Mouse (Mus musculus): ENCODE results near the gene Vmn2r6. TPM values are rescaled to one million over a fixed set of nuclear protein-coding genes. Genes with fewer than 3 reads are reported as not detected.
"Not testable (repeated sequence)": the region's sequence is repeated elsewhere in the genome, so short reads cannot be mapped to it uniquely, and the experiment has no call there.

Gene Vmn2r6
- not detected in 2 replicates for polyA plus RNA-seq (2015; fragmentation: Nextera tagmentation; extraction: Ambion mirVana)

DNA sequence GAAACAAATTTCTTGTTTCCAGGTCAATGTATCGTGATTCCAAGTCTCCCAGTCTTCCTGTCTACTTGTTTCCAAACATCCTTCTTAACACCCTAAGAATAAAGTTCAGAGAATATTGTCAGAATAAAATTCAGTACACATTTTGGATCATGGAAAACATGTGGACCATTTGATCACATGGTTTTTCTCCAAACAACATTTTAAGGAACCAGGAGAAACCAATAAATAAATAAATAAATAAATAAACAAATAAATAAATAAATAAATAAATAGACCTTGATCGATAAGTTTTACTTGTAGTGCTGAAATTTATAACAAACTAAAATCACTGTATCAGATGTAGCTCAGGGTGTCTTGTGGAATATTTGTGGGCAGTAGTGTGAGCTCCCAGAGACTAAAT is at the start of gene Vmn2r6:
TSS of gene Vmn2r6 (minus strand) at position 101 of the 400 bp plus-strand sequence.
- ATAC-seq (ENCODE audit: low FRiP score, low read depth); H3K9ac ChIP-seq; H3K4me1 ChIP-seq; H3K4me3 ChIP-seq; H3K27me3 ChIP-seq; H3K9me3 ChIP-seq; H3K4me2 ChIP-seq (replicated peaks); H3K27ac ChIP-seq; H3K36me3 ChIP-seq: not testable (repeated sequence)
- WGBS: 89% methylated on average over 2 of the region's 2 CpGs

DNA sequence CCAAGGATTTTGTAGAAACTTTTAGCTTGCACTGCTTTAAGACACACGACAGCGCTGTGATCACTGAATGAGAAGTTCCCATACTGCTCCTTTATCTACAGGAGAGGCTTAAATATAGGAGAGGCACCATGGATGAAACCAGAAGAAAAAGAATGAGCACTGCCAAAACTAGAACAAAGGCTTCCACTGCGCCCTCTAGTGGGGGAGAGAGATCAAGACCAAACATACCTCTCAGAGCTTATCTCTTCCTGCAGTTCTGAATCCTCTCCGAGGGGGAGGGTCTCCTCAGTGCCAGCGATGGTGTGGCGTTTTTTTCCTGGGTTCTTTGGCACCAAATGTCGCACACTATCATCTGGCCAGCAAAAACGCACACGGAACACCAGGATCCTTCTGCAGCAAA is 22.0 kb upstream of the Vmn2r6 start:
- no peaks in the 10 kb centered on the region for H3K27me3 ChIP-seq
- H3K4me3 ChIP-seq: no peak overlapping the region
- H3K9ac ChIP-seq: no peak overlapping the region
- no peaks in the 10 kb centered on the region for H3K36me3 ChIP-seq
- H3K9me3 ChIP-seq: 0 out of 2 replicates have a peak, but pooled peaks cover 4% of the 10 kb centered on the region
- H3K4me1 ChIP-seq: no peaks in the 10 kb centered on the region
- WGBS: 69% methylated on average over 9 of the region's 9 CpGs
- no peak overlapping the region for H3K4me2 ChIP-seq (replicated peaks)
- ATAC-seq (ENCODE audit: low FRiP score, low read depth): no peak
- H3K27ac ChIP-seq: no peak overlapping the region

DNA sequence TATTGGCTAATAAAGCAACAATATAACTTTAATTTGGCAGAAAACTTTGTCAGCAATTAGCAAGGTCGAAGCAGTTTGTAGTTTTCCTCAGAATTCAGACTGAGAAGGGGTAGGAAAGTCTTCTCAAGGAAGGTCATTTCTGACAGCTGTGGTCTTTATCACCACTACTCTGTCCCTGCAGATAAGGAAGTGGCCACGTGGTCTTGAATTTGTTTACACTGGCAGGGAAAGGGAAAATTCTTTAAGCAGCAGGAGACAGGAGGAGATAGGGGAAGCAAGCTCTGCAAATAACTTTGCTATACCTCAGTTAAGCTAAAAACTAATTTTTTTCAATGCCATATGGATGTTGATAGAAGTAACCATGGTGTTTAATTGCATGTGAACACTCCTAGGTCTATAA is 3.2 kb upstream of the Vmn2r6 start:
- not testable (repeated sequence) for H3K9ac ChIP-seq; H3K27ac ChIP-seq; H3K27me3 ChIP-seq; H3K36me3 ChIP-seq; H3K4me3 ChIP-seq; ATAC-seq (ENCODE audit: low FRiP score, low read depth); H3K4me2 ChIP-seq (replicated peaks); H3K9me3 ChIP-seq; H3K4me1 ChIP-seq
- WGBS: 48% methylated on average over 2 of the region's 2 CpGs

DNA sequence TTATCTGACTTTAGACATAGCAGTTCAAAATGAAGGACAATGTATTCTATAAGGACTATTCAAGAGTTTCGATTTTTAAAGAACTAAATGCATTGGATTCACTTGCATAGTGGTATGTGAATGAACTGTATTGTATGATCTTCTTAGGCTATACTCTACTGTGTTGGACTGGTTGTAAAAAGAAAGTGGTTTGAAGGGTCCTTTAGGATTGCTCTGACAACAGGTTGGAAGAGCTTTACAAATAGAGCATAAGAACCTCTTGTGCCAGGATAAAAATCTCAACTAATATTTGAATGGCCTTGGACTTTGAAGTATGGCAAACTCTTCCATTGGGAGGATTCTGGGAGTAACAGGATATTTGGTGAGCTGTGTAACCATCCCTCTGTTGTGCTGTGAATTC is 42.0 kb downstream of the Vmn2r6 start:
- 75% methylated on average over 1 of the region's 1 CpGs for WGBS
- not testable (repeated sequence) for ATAC-seq (ENCODE audit: low FRiP score, low read depth); H3K27ac ChIP-seq; H3K27me3 ChIP-seq; H3K4me1 ChIP-seq; H3K4me3 ChIP-seq; H3K36me3 ChIP-seq; H3K9ac ChIP-seq; H3K9me3 ChIP-seq; H3K4me2 ChIP-seq (replicated peaks)

DNA sequence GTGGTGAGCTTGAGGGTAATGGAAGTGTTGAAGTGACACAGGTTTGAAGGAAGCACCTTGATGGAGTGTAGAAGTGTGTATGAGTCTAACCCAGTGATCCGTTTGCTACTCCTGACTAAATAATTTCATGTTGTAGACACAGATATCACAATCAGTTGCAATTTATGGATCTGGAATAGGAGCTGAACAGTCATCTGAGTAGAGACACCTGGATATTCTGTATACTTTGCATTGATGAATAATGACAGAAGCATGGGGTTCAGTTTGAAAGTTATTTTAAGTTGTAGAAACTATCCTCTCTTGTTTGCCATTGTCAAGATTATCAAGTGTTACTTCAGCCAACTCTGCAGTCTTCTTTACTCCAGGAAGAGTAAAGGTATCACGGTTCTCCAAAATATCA is 55.9 kb downstream of the Vmn2r6 start, which contains the start of gene Vmn2r5:
TSS of gene Vmn2r5 (minus strand) at position 101 of the 400 bp plus-strand sequence.
- 100% methylated on average over 1 of the region's 2 CpGs for WGBS
- H3K36me3 ChIP-seq; H3K9ac ChIP-seq; H3K9me3 ChIP-seq; H3K27me3 ChIP-seq; ATAC-seq (ENCODE audit: low FRiP score, low read depth); H3K4me2 ChIP-seq (replicated peaks); H3K4me1 ChIP-seq; H3K4me3 ChIP-seq; H3K27ac ChIP-seq: not testable (repeated sequence)

Other genes with a start within 250 kb of the Vmn2r6 start
- gene Vmn2r4, start 150.5 kb downstream of the Vmn2r6 start, polyA plus RNA-seq (2015; fragmentation: Nextera tagmentation; extraction: Ambion mirVana): not detected in 2 replicates
- not detected in 2 replicates for gene Vmn2r5, start 56.0 kb downstream of the Vmn2r6 start, polyA plus RNA-seq (2015; fragmentation: Nextera tagmentation; extraction: Ambion mirVana)